Mouse (Mus musculus): ENCODE measurements around the gene Cd27.

Gene Cd27

DNA sequence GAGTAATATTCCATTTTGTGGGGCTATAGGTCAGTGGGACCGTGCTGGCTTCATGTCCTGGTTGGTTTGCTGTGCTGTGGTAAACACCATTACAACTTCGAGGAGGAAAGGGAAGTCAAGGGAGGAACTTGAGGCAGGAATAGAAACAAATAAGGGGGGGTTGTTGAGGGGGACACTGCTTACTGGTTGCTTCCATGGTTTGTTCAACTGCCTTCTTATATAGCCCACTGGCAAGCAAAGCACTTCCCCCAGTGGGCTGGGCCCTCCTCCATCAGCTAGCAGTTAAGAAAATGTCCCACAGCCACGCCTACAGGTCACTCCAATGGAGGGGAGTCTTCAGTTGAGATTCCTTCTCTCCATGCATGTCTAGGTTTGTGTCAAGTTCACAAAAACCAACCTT, 15.5 kb upstream of the Cd27 start:
- no peak for DNase-seq (ENCODE audit: low read depth, low spot score)

DNA sequence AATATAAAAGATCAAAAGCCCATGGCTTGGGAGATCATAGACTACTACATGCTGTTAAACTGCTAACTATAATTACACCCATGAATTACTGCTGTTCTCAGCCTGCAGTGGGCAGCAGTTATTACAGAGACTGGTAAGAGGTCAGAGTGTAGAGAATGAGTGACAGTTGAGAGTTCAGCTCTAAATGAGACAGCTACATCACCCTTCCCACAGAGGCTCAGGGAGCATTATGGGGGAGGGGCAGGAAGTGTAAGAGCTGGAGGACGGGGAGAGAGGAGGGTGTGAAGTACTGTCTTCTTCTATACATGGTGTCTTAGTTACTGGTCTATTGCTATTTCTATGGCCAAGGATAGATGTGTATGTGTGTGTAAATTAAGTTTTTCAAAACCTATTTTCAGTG, 7.7 kb upstream of the Cd27 start:
- no peak for DNase-seq (ENCODE audit: low read depth, low spot score)

DNA sequence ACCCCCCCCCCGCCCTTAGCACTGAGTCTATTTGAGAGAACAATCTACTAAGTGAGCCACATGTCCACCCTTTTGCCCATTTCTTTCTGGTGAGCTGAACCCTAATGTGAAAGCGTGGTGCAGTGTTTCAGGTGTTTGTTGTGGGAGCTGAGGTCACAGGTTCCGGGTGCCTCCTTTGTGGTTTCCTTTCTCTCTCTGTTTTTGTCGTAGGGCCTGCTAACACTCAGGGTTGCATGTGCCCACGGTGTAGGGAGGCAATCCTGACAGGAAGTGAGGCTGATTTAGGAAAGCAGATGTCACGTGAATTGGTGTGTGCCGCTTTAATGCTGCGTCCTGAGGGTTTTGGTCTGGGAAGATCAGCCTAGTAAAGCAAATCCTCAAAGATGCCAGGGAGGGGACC, 4.8 kb upstream of the Cd27 start:
- no peak for DNase-seq (ENCODE audit: low read depth, low spot score)

DNA sequence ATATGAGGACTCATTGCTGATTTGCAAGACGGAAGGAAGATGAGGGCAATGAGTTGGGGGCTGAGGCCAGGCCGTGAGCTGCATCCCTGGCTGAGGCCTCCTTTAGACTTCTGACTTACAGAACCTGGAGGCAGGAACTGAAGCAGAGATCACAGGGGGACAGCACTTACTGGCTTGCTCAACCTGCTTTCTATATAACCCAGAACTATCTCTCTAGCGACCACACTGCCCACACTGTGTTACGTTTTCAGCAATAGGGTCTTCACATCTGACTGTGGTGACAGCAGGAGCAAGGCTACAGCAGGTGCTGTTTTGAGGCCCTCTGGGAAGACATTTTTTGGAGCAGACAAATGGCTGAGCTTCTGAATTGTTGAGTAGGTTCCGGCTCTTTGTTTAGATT, 3.8 kb upstream of the Cd27 start:
- no peak for DNase-seq (ENCODE audit: low read depth, low spot score)

DNA sequence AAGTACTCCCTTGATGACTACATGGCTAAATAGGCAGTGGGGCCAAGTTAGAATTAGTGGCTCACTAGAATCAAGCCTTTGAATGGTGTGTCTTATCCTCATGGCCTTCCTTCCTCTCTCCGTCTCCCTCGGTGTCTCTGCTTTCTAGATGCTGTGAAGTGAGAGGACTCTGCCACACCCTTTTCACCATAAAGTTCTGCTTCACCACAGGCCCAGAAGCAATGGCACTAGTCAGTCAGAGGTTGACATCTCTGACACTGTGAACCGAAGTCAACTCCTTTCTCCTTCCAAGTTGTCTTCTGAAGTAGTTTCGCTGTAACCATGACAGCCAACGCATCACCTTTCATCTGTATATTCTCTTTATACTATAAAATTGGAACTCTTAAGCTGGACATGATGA, 2.7 kb upstream of the Cd27 start:
- no peak for DNase-seq (ENCODE audit: low read depth, low spot score)

DNA sequence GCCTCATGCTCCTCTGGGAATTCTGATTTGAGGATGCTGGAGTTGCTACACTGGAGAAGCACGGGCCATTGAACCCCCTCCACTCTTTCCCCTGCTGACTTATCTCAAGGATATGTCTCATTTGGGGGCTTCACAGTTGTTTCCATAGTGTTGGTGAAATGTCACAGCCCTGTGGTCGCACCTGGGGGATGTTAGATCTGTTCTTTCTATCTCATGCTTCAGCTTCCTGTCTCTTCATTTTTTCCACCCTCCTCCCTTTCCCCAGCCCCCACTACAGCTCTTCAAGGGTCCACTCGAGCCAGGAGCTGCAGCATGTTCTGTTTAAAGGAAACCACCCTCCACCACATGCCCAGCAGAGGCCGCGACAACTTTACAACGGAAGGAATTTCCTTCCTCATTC, 1.6 kb upstream of the Cd27 start:
- DNase-seq (ENCODE audit: low read depth, low spot score): no peak

DNA sequence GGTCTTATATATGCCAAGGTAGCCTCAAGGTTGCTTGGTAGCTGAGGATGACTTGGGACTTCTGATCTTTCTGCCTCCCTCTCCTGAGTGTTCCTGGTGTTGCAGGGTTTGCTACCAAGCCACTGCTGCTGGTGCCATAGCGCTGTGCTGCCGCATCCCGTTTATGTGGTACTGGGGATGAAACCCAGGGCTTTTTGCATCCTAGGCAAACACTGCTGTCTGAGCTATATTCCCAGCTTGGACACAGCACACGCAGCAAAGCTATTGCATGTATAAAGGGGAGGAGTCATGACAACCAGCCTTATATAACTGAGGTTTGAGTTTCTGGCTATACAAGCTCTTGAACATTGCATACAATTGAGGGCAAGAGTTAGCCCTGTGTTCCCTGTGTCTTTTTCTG, 611 bp upstream of the Cd27 start:
- DNase-seq (ENCODE audit: low read depth, low spot score): no peak

DNA sequence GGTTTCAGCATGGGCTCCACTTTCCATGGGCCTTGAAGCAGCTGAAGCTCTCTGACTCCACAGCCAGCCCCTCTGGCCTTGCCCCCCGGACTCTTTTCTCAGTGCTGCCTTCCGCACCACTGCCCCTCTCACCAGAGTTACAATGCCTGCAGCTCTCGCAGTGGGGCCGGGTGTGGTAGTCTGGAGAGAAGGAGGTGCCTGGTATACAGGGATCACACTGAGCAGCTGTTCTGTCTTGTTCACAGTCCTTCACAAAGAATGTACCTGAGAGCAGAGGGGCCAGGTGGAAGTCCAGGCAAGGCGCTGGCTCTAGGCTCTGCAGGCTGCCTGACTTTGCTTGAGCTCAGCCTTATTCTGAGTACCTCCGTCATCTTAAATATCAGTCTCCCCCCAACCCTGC, 469 bp downstream of the Cd27 start:
- no peak for DNase-seq (ENCODE audit: low read depth, low spot score)

DNA sequence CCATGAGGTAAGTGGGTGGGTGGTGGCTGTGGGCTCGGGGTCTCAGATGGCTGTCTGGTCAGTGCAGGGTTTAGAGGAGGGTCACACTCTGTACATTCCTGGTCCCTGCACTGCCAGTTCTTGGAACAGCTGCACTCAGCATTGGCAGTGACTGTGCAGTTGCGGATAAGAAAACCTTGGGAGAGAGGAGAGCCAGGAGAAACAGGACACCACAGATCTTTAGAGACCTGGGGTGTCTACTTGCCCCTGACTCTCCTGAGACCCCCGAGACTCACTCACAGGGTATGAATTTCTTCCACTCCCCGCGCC, 2.3 kb downstream of the Cd27 start:
- DNase-seq (ENCODE audit: low read depth, low spot score): no peak

DNA sequence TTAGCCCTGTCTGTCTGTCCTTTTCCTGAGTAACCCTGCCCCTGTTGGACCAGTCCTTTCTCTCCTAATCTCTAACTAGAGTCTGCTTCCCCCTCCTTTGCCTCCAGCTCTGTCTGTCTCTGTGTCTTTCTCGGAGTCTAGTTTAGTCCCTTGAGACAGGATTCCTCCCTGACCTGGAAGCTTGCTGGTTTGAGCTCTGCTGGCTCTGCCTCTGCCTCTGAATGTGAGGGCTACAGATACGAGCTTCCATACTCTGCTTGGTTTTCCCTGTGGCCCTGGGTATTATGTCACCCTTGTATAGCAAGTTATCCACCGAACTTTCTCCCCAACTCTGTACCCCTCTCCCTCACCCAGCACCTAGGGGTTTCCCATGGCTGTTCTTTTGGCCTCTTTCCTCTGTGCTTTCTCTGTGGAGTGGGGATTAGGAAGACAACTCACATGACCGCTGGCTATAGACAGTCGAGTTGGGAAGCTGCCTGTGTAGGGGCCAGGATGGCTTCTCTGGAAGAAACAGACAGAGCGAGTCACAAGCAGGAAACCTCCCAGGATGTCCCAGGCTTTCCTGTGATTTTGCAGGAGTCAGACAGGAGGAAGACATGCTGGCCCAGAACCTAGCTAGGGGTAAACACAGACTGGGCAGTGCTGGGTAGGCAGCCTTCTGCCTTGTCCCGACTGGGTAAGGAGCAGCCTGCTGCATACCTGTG, 2.8 kb downstream of the Cd27 start:
- DNase-seq (ENCODE audit: low read depth, low spot score): no peak

DNA sequence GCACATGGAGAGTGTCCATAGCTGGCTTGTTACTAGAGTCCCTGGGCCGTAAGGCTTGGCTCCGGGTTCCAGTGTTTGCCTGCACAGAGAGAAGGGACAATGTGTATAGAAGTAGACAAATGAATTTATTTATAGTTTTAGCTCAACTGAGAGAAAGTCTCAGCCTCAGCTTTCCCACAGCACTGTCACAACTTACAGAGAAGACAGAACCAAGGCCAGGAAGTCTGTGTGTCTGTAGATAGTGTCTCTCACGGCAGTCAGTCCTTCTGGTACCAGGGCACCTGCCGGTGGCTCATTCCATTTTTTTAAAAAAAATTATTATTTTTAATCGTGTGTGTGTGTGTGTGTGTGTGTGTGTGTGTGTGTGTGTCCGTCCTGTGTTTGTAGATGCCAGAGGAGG, 4.3 kb downstream of the Cd27 start:
- no peak for DNase-seq (ENCODE audit: low read depth, low spot score)

DNA sequence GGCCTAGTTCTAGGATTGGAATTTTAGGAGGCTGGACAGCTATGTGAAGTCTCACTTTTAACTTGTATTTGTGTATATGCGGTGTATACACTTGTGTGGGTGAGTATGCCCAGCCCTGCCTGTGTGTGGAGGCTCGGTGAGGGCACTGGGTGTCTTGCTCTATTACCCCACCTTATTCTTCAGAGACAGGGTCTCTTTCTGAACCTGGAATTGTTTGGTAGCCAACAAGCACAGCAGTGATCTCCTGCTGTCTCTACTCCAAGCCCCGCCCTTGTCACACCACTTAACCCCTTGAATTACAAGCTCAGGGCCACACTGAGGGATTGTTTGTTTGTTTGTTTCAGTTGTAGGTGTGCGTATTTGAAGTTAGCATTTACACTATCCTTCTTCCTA, 4.8 kb downstream of the Cd27 start:
- no peak for DNase-seq (ENCODE audit: low read depth, low spot score)

DNA sequence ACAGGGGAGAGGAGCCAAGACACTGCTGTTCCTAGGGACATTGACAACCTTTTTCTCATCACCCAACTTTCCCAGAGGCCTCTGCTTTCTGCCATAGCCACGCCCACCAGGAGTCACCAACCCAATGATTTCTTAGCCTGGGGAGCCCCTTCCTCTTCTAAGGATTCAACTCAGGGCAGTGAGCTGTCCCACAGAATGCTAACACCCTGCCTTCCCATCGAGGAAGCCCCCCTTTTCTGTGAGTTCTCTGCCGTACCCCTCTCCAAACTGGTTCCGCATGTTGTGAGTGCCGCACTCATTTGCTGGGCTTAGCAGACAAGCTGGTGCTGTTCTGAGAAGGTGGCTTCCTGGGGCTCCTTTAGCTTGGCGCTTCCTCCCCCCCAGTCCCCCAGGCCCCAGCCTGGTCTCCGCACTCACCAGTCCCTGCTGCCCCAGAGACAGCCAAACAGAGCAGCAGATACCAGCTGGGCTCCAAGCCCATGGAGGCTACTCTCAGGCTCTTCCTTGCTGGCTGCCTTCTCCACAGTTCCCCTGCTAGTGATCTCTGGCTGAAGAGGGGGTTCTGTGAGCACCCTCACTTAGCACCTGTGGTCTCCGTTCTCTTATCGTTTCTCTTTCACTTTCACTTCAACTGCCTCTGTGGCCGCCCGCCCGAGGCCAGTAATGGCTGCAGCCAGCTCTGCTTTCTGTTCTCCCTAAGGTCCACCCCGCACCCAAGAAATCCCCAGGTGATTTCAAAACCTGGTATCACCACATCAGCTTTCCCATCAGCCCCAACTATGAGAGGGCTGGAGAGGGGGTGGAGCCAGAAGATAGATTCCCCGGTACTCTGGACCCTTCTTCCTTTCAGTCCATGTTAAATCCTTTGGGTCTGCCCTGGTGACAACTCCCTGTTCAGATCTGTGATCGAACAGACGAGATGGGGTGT, 5.4 kb downstream of the Cd27 start, which contains the start of gene Tapbpl:
Gene Tapbpl (minus strand): TSS at position 744 of the 928 bp plus-strand sequence.
- DNase-seq (ENCODE audit: low read depth, low spot score): no peak

DNA sequence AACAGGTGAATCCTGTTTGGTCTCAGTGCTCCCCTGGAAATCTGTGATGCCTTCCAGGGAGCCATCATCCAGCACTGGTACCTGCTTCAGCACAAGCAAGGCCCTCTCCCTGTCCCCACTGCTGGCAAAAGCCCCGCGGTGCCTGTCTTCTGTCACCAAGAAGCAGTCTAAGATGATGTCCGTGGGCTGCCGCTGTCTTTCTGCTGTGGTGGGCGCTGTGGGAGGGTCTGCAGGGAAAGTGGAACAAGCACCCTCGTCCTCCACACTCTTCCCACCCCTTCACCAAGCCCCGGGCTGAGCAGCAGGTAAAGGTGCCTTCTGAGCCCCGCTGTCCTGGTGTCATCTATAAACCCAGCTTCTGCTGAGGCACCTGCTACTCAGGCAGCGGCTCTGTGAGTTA, 6.2 kb downstream of the Cd27 start:
- no peak for DNase-seq (ENCODE audit: low read depth, low spot score)

DNA sequence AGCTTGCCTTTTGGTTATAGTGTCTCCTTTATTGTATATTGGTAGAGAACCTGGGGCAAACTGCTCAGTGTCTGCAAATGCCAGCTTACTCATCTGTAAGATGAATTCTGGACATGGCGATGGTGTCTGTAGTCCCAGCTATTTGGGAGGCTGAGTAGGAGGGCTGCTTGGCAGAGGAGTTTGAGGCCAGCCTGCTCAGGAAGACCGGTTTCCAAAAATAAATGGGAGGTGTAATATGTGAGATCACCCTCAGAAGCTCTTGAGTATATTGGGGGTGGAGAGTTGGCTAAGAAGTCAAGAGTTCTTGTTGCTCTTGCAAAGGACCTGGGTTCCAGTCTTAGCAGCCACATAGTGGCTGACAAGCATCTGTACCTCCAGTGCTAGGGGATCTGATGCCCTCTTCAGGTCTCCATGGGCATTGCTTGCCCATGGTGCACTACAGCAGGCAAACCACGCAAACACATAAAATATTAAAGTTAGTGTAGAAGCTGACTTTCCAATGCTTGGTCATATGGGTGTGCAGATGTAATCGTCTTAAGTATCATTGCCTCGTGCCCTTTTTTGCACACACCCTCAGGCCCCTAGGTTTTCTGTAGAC, 11.2 kb downstream of the Cd27 start:
- no peak for DNase-seq (ENCODE audit: low read depth, low spot score)

DNA sequence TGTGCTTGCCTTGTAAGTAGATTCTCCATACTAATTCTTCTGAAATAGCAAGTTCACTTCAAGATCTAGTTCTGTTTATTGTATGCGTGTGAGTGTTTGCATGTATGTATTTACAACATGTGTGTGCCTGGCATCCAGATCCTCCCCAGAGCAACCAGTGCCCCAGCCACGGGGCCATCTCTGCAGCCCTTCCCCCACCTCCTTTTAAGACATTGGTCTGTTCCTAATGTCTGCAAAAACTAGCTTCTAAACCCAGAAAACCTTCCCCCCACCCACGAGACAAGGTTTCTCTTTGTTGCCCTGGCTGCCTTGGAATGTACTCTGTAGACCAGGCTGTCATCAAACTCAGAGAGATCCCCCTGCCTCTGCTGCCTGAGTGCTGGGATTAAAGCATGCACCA, 14.2 kb downstream of the Cd27 start:
- no peak for DNase-seq (ENCODE audit: low read depth, low spot score)

DNA sequence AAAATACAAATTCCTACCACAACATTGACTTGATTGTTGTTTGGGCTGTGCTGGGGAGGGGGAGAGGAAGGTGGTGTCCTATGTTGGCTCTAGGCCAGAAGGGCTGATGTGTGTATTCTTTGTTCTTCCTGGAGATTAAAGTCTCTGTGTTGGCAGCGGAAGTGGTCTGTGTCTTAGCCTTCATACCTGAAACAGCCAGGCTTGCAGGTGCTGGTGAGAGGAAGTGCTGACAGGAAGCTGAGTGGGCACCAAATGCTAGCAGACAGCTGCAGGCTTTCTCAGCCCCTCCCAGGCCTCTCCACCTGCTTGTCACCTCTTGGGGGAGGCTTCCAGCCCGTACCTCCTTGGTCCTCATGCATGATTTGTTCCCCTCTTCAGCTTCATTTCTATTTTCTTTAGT, 14.7 kb downstream of the Cd27 start:
- DNase-seq (ENCODE audit: low read depth, low spot score): no peak

DNA sequence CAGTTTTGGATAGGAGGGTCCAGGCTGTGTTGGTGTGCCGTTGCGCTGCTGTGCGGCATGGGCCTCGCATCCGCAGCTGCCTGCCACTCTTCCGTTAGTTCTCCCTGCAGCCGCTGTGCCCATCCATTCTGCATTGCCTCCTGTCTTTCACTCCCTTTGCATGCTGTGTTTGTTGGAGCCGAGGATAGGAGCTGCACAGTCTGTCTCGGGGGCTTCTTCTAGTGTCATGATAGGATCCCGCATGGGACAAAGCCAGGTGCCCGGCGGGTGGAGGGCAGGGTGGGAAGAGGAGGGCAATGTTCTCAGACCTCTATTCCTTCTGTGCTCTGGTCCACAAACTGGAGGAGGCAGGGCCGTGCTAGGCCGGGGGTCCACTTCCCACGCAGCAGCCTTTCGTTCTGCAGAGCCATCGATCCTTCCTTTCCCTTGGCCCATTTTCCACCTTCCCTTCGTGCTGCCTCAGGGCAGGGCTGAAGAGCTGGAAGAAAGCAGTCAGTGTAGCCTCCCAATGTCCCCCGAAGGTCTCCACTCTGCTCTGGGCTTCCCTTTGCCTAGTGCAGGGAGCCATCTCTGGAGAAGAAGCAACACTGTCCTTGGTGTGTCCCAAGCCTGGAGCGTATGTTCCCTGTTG, 15.6 kb downstream of the Cd27 start:
- DNase-seq (ENCODE audit: low read depth, low spot score): no peak

DNA sequence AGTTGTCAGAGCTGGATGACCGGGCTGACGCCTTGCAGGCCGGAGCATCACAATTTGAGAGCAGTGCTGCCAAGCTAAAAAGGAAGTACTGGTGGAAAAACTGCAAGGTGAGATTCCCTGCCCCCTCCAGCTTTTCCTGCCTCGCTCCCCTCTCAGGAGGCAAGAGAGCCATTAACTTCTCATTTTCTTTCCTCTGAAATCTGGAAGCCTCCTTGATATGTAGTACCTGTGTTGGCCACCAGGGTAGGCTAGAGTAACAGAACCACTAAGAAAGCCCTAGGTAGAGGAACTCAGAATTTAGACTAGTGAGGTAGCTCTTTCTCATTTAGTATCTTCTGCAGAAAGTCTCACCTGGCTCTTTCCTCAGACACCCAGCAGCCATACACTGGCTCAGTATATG, 17.8 kb downstream of the Cd27 start:
- DNase-seq (ENCODE audit: low read depth, low spot score): no peak

DNA sequence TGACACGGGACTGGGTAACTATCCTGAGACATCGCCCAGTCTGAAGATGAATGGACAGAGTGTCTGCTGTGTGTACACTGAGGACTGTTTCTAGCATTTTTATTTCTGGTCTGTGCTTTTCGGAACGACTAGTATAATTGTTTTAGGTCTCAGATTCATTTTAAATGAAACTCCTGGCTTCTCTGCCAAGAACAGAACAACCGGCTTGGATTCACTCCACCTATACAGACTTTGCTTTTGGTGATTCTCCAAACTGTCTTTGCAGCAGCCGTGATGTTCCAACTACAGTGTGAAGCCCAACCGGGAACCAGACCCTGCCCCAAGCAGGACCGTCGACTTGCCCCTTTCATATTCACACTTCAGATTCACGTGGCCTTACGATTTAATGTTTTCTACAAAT, 18.9 kb downstream of the Cd27 start:
- no peak for DNase-seq (ENCODE audit: low read depth, low spot score)

DNA sequence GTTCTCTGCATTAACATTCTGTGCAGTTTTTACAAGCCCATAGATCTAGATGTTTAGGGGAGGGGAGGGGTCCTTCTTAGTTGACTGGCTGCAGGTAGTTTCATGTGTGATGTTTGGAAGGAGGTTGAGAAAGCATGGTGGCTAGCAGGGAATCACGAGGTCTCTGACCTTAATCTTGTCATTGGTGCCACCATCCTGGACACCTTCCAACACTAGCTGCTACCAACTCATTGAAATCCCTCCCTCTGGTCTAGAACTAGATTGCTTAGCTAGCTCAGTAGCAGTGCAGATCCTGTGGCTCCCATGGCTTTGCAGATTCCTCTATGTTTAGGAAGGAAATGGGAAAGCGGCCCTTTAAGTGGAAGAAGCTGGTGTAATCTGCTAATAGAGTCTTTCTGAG, 19.9 kb downstream of the Cd27 start:
- DNase-seq (ENCODE audit: low read depth, low spot score): no peak

DNA sequence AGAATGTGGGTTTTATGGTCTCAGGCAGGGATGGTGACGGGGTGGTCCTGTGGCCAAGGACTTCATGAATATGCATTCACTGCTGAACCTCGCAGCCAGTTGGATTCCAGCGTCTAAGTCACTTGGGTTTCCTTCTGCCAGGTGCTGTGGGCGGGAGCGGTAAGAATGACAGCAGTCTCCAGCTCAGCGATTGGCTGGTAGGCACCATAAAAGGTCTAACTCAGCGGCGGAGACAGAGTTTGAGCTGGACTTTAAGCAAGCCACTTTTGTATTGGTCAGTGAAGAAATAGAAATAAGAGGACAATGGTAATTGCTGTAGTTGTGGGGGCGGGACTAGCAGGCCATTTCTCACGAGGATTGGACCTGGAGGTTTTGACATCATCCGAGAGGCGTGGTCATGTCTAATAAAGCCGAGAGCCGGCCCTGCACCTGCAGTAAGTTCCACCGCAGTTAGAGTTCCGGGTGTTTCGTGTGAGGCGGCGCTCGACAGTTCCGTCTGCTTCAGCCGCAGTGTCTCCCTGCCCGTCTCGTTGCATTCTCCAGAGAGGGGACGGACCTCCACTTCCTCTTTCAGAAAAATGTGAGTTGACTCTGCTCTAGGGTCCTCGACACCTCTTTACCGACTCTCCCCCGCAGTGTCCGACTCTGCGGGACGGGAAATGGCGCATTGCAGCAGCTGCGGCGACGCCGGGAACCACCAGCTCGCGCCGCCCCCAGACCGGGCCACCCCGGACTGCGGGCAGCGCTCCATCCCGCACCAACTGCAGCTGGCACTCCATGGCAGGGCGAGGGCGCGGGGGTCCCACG, 21.5 kb downstream of the Cd27 start, which contains the start of gene Vamp1:
Gene Vamp1 (plus strand): TSS at position 404 of the 807 bp plus-strand sequence.
- peak; percentile 98 for DNase-seq (ENCODE audit: low read depth, low spot score)

All from WW6 (cell line).